Mouse (Mus musculus) cerebellum, adult 2 months (tissue): Measurements from ENCODE around the gene Syt5.

Source experiments
- CTCF ChIP-seq: fragments of 200-500 bp; IDR thresholded peaks from 2 replicates; pipeline ENCODE4 v1.5.1; 2011; ENCODE audit warnings: low read depth, mild to moderate bottlenecking, control low read depth, low read length, moderate library complexity, borderline replicate concordance; ENCODE audit not compliant: insufficient read depth
- POLR2A ChIP-seq: fragments of 200-500 bp; IDR thresholded peaks from 2 replicates; pipeline ENCODE4 v1.6.1; 2011; ENCODE audit warnings: low read length, control low read depth, borderline replicate concordance; ENCODE audit not compliant: insufficient read depth

DNA sequence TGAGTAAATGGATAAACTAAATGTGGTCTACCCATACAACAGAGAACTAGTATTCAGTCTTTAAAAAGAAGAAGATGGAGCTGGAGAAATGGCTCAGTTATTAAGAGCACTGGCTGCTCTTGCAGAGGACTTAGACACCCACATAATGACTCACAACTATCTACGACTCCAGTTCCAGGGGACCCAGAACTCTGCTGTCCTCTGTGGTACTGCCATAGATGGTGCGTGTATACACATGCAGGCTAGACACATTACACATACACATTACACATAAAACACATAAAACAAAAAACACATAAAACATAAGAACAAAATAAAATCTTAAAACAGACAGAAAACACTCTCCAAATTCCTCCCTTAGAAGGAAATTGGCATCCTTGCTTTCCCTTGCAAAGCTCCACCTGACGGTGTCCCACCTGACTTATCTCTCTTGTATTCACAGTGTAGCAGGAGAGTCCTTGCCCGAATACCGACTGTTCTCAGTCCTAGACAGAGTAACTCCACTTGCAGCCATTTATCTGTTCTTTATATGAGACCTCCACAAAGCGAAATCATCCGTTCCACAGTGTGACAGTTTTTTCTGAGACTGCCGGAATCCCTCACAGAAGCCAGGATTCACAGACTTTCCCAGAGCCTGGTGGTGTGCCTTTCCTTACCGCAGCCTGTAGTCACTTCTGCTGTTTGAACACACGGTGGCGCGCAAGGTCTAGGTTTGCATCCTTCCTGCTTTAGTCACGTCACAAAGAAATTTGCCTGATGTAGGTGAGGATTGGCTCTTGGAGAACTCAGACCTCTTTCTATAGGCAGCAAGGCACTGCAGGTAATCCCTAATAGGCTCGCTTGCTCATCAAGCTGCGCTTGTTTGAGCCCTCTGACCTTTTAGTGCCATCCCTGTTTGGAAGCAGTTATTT is 9.2 kb upstream of the Syt5 start:
- no peak for TF ChIP-seq POLR2A
- TF ChIP-seq CTCF = peak; percentile 99
